Mouse (Mus musculus): ENCODE measurements around the gene Tmem161a.
"Not testable (repeated sequence)": the region's sequence is repeated elsewhere in the genome, so short reads cannot be mapped to it uniquely, and the experiment has no call there.

Gene Tmem161a

DNA sequence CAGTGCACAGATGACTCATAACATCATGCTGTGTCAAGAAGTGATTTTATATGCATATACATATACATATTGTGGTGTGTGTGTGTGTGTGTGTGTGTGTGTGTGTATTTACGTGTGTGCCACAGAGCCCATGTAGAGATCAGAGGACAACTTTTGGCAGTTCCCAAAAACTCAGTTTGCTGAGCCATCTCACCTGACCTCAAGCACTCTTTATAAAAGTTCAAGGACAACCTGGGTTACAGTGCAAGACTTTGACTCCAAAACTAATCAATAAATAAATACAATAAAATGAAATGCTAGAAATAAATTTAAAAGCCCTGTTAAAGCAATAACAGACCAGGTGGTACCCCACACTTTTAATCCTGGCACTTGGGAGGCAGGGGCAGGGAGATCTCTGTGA, 39.1 kb downstream of the Tmem161a start:
- DNase-seq (ENCODE audit: low read depth) = peak; percentile 18

DNA sequence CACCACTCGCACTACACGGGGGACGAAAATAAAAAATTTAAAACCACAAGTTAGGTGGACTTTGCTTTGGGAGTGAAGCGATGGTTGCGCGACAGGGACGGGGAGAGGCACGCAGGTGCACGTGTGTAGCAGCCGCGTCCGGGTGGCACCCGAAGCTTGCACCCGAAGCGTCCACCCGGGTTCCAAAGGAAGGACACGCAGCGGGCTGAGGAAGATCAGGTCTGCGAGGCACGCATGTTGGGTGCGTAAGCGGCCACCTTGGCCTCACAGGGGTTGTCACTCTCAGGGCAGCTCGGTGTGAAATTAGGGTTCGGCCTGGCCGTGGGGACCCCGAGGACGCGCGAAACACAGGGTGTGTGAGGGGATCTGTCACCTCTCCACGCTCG, 39.6 kb downstream of the Tmem161a start:
- no peak for DNase-seq (ENCODE audit: low read depth)

DNA sequence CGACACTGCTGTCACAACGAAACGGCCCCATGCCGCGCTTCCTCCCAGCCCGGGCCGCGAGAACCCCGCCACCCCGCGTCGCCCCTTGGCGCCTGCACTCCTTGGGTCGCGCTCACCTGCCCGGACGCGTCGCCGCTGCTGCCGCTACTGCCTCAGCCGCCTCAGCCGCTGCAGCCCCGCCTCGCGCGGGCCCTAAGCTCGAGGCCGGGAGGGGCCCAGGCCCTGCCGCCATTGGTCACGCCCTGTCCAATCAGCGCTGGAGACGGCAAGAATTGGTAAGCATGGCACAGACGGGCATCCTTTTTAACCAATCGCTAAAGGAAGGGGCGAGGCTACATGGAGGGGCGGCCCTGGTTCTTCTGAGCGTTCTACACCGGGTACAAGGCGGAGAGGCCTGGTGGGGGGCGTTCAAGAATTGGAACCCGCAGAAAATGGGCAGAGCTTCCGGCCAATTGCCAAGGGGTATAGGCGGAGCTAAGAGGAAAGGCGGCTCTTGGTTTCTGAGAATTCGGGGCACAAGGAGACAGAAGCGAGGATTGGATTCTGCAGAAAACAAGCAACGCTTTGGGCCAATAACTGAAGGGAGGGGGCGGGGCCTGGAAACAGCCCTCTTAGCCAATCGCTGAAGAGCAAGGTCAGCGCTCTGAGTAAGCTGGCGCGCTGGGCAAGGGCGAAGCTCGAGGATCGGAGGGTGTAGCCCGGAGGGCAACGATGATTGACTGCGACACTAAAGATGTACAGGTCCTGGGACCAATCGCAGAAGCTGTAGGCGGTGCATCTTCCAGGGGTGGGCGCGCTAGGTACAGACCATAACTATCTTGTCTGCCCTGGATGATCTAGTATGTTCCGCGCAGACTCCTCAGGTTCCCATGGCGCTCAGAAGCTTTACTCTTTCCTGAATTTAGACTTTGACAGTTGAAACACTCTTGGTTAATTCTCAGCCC, 40.2 kb downstream of the Tmem161a start, which contains the start of gene Slc25a42:
Slc25a42 (minus strand) TSS at position 194 of the 944 bp plus-strand sequence.
- DNase-seq (ENCODE audit: low read depth) = peak; percentile 98

DNA sequence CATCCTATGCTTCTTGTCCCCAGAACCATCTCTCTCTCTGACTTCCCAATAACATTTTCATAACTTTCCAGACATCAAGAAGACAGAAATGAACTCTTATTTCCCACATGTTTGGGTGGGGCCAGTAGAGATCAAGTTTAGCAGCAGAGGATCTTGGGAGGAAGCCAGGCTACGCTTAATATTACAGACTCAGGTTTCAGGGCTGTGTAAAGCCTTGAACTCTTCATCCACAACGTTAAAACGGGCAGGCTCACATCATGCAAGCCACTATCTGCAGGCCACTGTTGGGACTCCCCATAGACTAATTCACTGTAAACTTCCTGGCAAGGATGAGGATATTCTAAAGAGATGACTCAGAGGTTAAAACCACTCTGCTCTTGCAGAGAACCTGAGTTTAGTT, 42.3 kb downstream of the Tmem161a start:
- DNase-seq (ENCODE audit: low read depth) = no peak

DNA sequence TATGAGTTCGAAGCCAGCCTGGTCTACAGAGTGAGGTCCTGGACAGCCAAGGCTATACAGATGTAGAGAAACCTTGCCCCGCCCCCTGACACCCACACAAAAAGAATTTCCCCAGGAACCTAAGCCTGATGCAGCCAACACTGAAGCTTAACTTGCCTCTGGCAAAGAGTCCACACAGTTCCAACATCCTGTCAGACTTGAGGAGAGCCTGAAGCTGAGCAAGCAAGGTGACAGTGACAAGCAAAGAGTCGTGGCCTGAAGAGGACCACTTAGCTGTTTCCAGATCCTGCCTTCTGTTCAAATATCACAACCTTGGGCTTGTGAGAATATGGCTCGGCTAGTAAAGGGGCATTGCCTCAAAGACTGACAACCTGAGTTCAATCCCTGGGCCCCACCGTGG, 42.9 kb downstream of the Tmem161a start:
- DNase-seq (ENCODE audit: low read depth) = no peak

DNA sequence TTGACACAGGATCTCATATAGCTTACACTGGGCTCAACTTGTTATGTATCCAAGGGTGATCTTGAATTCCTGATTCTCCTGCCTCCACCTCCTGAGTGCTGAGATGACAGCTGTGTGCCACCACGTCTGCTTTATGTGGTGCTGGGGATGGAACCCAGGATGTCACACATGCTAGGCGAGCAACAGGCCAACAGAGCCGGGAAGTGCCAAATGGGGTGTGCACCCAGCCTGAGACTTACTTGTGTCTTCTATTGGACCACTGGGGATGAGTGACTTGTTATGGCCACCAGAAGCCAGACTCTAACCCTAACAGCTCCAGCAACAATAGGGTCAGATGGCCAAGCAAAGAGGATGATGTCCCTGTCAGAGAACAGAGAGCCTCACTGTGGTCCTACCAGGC, 44.0 kb downstream of the Tmem161a start:
- not testable (repeated sequence) for DNase-seq (ENCODE audit: low read depth)

DNA sequence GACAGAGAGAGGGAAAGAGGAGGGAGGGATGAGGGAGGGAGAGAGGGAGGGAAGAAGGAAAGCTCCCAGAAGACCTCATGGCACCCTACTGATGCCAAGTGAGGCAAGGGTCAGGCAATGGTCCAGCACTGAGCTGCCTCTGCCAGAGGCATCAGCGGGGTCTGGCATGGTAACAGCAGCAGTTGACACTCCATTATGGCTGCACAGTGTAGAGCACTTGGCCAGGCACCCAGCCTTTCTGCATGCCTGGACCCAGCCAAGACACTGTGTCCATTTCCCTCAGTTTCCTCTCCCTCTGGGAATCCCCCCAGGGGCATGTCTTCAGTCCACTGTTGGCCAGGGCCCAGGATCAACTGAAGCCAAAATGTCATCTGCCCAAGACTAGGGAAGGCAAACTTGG, 44.4 kb downstream of the Tmem161a start:
- DNase-seq (ENCODE audit: low read depth) = no peak

DNA sequence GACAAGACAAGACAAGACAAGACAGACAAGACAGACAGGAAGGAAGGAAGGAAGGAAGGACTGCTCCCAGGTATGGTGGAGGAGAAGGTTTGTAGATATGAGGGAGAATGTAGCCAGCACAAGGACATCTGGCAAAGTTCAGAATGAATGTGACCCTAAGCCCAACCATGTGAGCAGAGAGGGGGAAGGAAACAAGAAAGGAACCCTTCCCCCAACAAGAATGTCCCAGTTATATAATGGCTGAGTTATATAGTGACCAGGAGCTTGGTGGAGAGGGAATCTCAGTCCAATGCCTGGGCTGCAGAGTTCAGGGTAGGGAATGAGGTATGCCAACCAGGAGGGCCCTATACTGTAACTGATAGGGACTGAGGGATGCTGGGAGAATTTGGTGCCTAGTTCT, 45.3 kb downstream of the Tmem161a start:
- DNase-seq (ENCODE audit: low read depth) = no peak

DNA sequence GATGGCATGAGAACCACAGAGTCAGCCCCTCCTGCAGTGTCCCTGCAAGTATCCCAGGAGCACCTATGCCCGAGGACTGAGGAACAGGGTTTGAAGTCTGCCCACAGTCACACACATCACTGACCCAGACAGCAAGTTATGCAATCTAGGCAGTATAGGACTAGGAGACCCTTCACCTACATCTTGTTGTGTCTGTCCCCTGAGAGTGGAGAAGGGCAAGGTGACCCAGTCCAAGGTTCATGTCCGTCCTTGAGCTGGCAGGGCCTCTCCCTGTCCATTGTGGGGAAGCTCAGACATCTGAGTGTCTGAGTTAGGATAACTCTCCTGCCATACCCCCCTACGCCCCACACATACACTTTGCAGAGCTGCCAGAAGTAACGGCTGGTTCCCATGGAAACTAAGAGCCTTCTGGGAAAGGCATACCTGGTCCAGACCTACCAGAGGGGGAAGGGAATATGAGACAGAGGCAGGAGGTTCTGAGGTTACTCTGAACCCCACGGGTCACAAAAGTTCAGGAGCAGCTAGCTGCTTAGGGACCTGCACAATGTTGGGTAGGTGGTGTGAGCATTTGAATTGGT, 47.0 kb downstream of the Tmem161a start:
- no peak for DNase-seq (ENCODE audit: low read depth)

DNA sequence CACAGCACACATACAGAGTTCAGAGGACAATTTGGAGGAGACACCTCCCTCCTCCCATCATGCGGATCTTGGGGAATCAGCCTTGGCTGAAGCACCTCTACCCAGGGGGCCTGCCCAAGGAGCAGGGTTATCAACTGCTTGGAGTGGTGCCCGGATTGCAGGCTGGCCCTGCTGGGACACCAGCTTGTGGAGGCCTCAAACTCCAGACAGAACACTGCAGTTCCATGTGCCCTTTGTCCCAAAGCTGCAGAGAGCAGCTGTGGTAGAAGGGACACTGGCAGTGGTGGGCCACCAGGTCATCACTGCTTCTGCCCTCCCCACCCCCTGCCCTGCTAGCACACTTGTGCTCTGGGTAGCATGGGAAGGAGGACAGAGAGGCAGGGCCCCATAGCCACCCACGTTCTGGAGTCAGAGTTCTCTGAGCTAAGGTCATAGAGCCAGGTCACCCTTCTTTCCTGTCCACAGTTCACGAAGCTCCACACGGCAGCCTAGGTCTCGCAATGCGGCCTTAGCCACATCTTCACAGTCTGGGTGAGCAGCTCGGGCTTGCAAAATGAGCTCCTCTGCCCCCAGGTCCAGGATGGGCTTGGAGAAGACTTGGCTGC, 48.2 kb downstream of the Tmem161a start:
- DNase-seq (ENCODE audit: low read depth) = no peak

DNA sequence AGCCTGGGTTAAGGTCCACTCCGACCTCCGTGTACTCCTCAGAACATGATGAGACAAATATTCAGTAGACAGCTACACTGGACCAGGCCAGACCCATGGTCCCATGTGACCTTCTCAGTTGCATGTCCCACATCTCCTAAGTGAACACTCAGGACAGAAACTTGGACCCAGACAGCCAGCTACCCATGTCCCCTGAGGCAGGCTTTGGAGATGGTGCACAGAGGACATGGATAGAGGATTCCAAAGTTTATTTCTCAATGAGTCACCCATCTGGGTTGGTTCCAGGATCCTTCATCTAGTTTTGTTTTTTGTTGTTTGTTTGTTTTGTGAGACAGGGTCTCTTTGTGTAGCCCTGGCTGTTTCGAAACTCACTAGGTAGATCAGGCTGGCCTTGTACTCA, 48.8 kb downstream of the Tmem161a start:
- no peak for DNase-seq (ENCODE audit: low read depth)

DNA sequence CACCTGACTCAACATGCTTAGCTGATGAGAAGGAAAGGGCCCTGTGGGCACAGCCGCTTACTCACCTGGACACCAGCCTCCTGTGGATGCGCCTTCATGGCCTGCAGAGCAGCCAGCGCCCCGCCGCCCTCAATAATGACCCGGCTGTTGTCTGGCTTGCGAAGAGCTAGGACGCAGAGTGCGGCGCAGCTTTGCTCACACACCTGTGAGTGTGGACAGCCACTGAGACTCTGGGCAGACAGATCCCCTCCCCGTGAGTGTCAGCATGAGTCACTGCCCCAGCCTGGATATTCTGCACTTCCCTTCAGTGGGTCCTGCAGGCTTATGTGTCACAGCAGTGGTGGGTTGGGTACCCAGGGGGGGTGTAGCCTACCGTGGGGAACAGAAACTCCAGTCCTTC, 49.9 kb downstream of the Tmem161a start:
- no peak for DNase-seq (ENCODE audit: low read depth)

DNA sequence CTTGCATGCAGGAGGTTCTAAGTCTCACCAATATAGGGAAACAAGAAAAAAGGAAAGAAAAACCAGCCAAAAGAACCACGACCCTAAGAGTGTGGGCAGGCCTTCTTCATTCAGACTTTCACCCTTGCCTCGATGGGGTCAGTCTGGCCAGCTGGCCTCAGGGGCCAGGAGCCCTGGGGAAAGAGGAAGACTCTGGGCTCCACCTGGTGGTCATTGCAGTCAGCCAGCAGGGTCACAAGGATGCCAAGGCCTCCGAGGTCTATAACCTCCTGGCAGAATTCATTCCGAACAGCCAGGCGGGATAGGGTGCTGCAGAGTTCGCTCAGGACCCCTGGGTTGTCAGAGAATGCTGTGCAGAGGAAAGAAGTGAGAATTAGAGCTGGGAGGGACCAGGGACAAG, 51.2 kb downstream of the Tmem161a start:
- no peak for DNase-seq (ENCODE audit: low read depth)

DNA sequence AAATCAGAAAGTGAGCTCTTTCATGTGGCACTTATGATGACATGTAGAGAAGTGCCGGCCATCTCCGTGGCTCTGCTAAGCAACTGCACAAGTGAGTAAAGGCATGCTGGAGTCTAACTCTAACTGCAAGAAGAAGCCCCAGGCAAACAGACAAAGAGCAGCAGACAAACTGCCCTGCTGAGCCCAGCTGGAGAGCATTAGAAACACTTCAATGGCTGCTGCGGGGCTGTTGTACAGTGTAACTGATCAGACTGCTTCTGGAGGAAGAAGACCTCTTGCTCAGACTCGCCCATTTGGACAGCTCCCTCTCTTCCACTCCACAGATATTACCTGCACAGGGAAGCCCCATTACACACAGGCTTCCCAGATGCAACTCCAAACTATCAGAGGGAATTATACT, 55.8 kb downstream of the Tmem161a start:
- no peak for DNase-seq (ENCODE audit: low read depth)

DNA sequence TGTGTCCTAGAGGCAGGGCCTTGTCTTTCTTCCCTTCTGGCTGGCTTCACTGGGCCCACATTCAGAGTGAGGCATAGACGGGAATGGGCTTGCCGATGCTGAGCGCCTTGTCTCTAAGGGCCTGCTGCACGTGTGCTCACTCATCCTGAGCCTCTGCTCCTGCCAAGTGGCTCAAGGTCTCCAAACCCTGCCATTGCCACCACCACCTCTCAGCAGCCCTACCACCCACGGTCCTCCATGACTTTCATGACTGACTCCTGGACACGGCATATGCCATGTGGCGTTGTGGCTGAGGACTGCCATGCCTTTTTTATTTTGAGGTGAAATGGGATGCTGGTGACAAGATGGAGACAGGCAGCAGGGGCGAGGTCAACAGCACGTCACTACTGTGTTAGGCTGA, 58.7 kb downstream of the Tmem161a start:
- no peak for DNase-seq (ENCODE audit: low read depth)

Data from naive thymus-derived CD4-positive, alpha-beta T cell, adult 2 months (primary cell).